Mouse (Mus musculus): Measurements from ENCODE around the gene Dvl2.
"Not testable (repeated sequence)": the region's sequence is repeated elsewhere in the genome, so short reads cannot be mapped to it uniquely, and the experiment has no call there.

Gene Dvl2

GRCm38 (mm10) chr11:70010033-70010432, 9.6 kb downstream of the Dvl2 start:
- DNase-seq (ENCODE audit: low spot score in 2 of 2): no peak

DNA sequence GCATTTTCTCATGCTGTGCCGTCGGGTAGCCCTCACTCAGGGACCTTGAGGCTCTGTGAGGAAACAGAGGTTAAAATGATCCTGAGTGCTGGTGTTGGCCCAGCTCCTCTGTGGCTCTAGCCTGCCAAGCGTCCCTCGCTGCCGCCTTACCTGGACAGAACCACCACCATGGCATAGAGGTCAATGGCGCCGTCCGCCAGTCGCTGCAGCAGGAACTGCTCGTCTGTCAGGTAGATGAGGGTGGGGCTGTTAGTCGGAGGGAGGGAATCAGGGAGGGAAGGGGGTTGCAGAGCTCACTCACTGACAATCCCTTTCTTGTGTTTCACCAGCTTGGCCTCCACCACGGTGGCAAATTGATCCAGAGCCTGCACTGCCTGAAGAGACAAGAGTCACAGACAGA, 10.2 kb downstream of the Dvl2 start:
- no peak for DNase-seq (ENCODE audit: low spot score in 2 of 2)

GRCm38 (mm10) chr11:70010961-70011360, 10.6 kb downstream of the Dvl2 start:
- DNase-seq (ENCODE audit: low spot score in 2 of 2): no peak

- DNase-seq (ENCODE audit: low spot score in 2 of 2): no peak
These were observed 12.5 kb downstream of the Dvl2 start for GRCm38 (mm10) chr11:70012931-70013330.

DNA sequence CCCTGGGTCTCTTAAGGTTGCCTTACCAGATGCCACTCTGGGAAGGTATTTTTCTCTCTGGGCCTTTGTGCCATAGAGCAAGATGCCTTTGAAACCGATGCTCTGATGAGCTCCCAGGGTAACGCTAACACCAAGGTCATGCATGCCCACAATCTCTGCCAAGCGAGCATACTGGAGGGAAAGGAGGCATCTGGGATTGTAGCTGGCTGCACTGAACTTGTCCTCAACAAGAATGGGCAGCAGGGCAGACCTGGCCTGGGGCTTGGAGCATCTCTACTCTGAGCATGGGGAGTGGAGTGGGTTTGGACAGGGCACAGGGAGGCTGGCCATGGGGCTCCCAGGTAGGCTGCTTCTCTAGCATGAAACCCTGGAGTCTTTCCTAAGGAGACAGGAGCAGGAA, 13.0 kb downstream of the Dvl2 start:
- DNase-seq (ENCODE audit: low spot score in 2 of 2): no peak

DNA sequence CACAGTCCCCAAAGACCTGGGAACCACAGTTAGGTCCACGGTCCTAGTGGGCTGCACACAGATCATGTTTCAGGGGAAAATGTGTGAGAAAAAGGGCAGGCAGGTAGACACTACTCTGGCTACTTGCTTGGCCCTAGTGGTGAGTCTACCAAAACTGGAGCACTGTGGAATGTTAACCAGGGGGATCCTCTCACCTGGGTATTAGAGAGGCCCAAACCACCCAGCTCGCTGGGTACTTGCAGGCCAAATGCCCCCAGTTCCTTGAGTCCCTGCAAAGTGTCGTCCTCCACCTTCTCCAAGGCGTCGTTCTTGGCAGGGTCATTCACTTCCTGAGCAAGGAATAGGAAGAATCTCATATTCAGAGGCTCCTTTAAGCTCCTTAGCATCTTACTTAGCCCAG, 13.7 kb downstream of the Dvl2 start:
- no peak for DNase-seq (ENCODE audit: low spot score in 2 of 2)

GRCm38 (mm10) chr11:70014880-70015558, 14.6 kb downstream of the Dvl2 start, which contains the start of gene Acadvl:
Acadvl (minus strand) TSS chr11:70015411.
- peak; percentile 78 to 83 for DNase-seq (ENCODE audit: low spot score in 2 of 2)

GRCm38 (mm10) chr11:70015677-70016076, 15.3 kb downstream of the Dvl2 start:
- DNase-seq (ENCODE audit: low spot score in 2 of 2): no peak

GRCm38 (mm10) chr11:70016177-70016576, 15.8 kb downstream of the Dvl2 start:
- DNase-seq (ENCODE audit: low spot score in 2 of 2): not testable (repeated sequence)

DNA sequence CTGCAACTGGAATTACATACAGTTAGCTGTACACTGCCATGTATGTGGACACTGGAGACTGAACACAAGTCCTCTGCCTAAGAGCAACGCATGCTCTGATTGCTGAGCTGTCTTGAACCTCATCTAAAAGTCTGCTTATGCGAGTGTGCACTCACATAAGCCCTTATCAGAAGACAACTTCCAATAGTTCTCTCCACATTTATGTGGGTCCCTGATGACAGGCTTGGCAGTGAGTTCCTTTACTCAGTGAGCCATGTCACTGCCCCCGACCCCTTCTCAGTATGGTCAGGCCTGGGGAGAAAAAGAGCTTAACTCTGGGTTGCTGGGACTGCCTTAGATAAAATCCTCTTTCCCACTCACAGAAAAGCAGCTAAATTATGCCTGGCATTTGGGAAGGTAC, 16.3 kb downstream of the Dvl2 start, which contains the start of gene Dlg4:
TSS of gene Dlg4 (plus strand) at position 274 of the 400 bp plus-strand sequence.
- no peak for DNase-seq (ENCODE audit: low spot score in 2 of 2)

GRCm38 (mm10) chr11:70017199-70017767, 16.9 kb downstream of the Dvl2 start:
- no peak for DNase-seq (ENCODE audit: low spot score in 2 of 2)

DNA sequence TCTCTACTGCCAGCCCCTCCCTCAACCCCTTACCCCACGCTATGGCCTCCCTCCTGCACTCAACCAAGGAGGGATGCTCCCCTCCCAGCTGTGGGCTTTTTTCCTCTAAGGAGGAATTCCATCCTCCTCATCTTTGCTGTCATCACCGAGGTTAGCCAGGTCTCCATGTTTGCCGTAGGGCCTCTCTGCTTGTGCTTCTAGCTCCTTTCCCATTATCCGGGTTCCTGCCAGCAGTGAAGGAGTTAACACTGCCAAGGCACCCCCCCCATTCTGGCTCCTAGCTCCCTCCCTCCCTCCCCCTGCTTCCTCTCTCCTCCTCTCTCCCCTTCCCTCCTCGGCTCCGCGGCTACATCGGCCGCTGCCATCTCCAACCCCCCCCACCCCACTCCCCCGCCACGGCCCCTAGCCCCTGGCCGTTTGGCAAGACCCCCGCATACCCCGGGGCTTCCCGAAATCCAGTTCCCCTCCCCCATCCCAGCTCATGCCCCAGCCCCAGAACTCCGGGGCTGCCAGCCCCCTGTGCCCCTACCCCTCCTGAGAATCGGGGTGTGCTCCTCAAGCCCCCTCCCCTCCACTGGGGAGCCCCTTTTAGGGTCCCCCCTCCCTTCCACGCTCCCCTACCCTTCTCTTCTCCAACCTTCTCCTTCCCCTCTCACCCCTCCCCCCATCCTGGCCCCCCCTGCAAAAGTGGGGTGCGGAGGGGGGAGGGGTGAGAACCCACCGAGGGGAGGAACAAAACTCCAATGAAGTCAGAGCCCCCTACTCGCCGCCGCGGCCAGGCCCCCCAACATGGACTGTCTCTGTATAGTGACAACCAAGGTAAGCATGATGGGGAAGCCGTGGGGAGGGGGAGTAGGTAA, 18.0 kb downstream of the Dvl2 start:
- DNase-seq (ENCODE audit: low spot score in 2 of 2): peak; percentile 46 to 64

DNA sequence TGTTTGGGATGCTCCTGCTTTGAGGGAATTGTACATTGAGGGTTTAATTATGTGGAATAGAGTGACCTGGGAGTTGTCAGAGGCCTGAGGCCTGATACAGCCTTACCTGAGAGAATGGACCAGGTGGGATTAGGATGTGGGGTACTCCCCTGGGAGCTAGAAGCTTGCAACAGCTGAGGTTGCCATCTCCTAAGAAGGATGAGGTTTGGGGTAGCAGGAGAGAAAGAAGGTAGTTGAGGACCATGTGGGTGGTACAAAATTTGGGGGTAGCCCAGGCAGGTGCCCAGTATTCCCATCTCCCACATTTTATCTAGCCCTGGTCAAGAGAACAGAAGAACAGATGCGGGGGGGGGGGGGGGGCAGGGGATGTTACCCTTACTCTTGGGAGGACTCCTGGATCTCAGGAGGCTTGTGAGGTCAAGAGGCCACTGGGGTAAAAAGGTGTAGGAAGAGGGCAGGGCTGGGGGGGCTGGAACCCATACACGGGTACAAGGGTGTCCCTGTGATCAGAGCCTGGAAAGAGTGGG, 19.2 kb downstream of the Dvl2 start:
- no peak for DNase-seq (ENCODE audit: low spot score in 2 of 2)

- DNase-seq (ENCODE audit: low spot score in 2 of 2): peak; percentile 60 to 69
These were observed 19.7 kb downstream of the Dvl2 start for GRCm38 (mm10) chr11:70020022-70020631.

DNA sequence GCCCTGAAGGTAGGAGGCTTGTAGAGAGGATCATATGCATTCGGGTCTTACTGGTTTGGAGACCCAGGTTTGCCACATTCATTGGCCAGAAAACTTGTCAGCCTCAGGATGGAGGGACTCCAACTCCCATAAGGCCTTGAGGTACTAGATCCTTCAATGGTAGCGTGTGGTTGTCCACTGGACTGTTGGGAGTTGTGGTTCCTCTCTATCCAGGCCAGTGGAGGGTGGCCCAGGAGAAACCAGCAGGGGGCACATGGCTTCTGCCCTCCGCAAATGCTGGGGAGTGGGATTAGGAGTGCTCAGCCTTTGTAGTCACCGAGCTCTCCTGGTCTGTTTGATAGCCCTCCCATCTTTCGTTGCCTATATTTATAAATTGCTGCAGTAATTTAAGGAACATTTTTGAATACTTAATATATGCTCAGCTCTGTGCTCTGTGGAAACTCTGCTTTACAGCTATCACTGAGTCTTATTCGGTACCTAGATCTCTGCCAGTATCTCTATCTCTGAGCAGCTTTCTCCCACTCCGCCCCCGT, 20.4 kb downstream of the Dvl2 start:
- DNase-seq (ENCODE audit: low spot score in 2 of 2): peak; percentile 73

GRCm38 (mm10) chr11:70021264-70022132, 21.1 kb downstream of the Dvl2 start:
- DNase-seq (ENCODE audit: low spot score in 2 of 2): peak; percentile 92

- DNase-seq (ENCODE audit: low spot score in 2 of 2): no peak
These were observed 23.2 kb downstream of the Dvl2 start for GRCm38 (mm10) chr11:70023481-70024150.

GRCm38 (mm10) chr11:70024151-70024514, 23.7 kb downstream of the Dvl2 start:
- no peak for DNase-seq (ENCODE audit: low spot score in 2 of 2)

DNA sequence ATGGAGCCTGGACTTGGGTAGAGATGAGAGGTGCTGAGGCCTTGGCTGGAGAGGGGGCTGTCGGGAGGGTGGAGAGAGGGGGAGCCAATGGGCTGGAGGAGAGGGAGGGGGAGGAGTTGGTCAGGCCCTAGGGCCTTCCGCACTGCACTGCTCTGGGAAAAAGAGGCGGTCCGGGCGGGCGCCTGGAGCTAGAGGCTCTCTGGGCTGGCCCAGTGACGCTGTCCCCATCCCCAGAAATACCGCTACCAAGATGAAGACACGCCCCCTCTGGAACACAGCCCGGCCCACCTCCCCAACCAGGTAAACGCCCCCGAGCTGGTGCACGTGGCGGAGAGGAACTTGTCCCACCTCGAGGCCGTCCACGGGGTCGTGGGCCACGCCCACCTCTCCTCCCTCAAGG, 26.3 kb downstream of the Dvl2 start:
- no peak for DNase-seq (ENCODE audit: low spot score in 2 of 2)

- peak; percentile 22 to 38 for DNase-seq (ENCODE audit: low spot score in 2 of 2)
These were observed 27.0 kb downstream of the Dvl2 start for GRCm38 (mm10) chr11:70027397-70027796.

Data from thymus, postnatal 10 days (tissue).